Mouse (Mus musculus): ENCODE data around the gene Syt7.

The Syt7 gene

GRCm38 (mm10) chr19:10425484-10426270, 36.8 kb downstream of the Syt7 start:
- no peak for DNase-seq (ENCODE audit: low spot score)

GRCm38 (mm10) chr19:10426312-10426711, 37.4 kb downstream of the Syt7 start:
- DNase-seq (ENCODE audit: low spot score), result no peak

GRCm38 (mm10) chr19:10426793-10427192, 37.9 kb downstream of the Syt7 start:
- no peak for DNase-seq (ENCODE audit: low spot score)

- no peak for DNase-seq (ENCODE audit: low spot score)
These were observed 38.5 kb downstream of the Syt7 start for GRCm38 (mm10) chr19:10427431-10427830.

GRCm38 (mm10) chr19:10429371-10429770, 40.5 kb downstream of the Syt7 start:
- DNase-seq (ENCODE audit: low spot score), result no peak

GRCm38 (mm10) chr19:10431410-10431809, 42.5 kb downstream of the Syt7 start:
- no peak for DNase-seq (ENCODE audit: low spot score)

- DNase-seq (ENCODE audit: low spot score), result no peak
These were observed 43.0 kb downstream of the Syt7 start for GRCm38 (mm10) chr19:10431841-10432240.

GRCm38 (mm10) chr19:10433225-10433624, 44.3 kb downstream of the Syt7 start:
- no peak for DNase-seq (ENCODE audit: low spot score)

- peak; percentile 62 for DNase-seq (ENCODE audit: low spot score)
These were observed 45.1 kb downstream of the Syt7 start for GRCm38 (mm10) chr19:10433879-10434540.

GRCm38 (mm10) chr19:10434927-10435326, 46.0 kb downstream of the Syt7 start:
- DNase-seq (ENCODE audit: low spot score), result no peak

- DNase-seq (ENCODE audit: low spot score), result peak; percentile 79
These were observed 47.0 kb downstream of the Syt7 start for GRCm38 (mm10) chr19:10435908-10436307.

- no peak for DNase-seq (ENCODE audit: low spot score)
These were observed 47.8 kb downstream of the Syt7 start for GRCm38 (mm10) chr19:10436726-10437125.

GRCm38 (mm10) chr19:10437521-10437920, 48.6 kb downstream of the Syt7 start:
- no peak for DNase-seq (ENCODE audit: low spot score)

GRCm38 (mm10) chr19:10444685-10445369, 55.9 kb downstream of the Syt7 start:
- DNase-seq (ENCODE audit: low spot score), result no peak

- DNase-seq (ENCODE audit: low spot score), result no peak
These were observed 59.4 kb downstream of the Syt7 start for GRCm38 (mm10) chr19:10448275-10448674.

- no peak for DNase-seq (ENCODE audit: low spot score)
These were observed 60.3 kb downstream of the Syt7 start for GRCm38 (mm10) chr19:10449190-10449589.

GRCm38 (mm10) chr19:10449708-10450107, 60.8 kb downstream of the Syt7 start:
- peak; percentile 89 for DNase-seq (ENCODE audit: low spot score)

- DNase-seq (ENCODE audit: low spot score), result no peak
These were observed 66.0 kb downstream of the Syt7 start for GRCm38 (mm10) chr19:10454718-10455436.

- no peak for DNase-seq (ENCODE audit: low spot score)
These were observed 66.5 kb downstream of the Syt7 start for GRCm38 (mm10) chr19:10455437-10455806.

GRCm38 (mm10) chr19:10456752-10457483, 68.0 kb downstream of the Syt7 start, which contains the start of gene Lrrc10b:
Gene Lrrc10b (minus strand): TSS chr19:10457473.
- DNase-seq (ENCODE audit: low spot score), result peak; percentile 60

GRCm38 (mm10) chr19:10457484-10457800, 68.6 kb downstream of the Syt7 start:
- no peak for DNase-seq (ENCODE audit: low spot score)

GRCm38 (mm10) chr19:10458096-10458495, 69.2 kb downstream of the Syt7 start:
- DNase-seq (ENCODE audit: low spot score), result no peak

Measured in layer of hippocampus, adult 11-12 months (tissue).